In the genomic region with DNA sequence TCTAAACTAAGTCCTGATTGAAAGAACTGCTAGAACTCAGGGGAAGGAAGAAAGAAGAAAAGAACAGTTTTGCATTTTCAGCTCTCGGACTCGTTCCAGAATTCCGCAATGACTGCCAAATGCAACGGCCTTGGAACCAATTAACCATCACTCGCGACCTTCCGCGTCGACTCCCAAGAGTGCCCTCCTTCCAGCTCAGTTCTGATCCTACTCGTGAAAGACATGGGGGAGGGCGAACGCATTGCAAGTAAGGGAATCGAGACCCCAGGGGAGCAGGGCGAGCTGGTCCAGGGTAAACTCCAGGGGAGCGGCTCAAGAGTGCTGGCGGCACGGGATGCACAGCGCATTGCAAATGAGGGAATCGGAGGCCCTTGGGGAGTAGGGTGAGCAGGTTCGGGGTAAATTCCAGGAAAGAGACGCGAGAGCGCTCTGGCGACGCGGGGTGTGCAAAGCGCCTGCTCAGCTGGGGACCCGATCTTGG, we compare ENCODE assay signal across 8 mouse cellular contexts. TPM values are rescaled to one million over a fixed set of nuclear protein-coding genes. Genes with fewer than 3 reads are reported as not detected.
DNase-seq lines count a peak whose midpoint lies in the region; ATAC-seq and TF ChIP-seq lines count a peak whose summit lies in the region.

No protein-coding gene starts in this region.

- under 1% methylated on average over 28 of the region's 28 CpGs for WGBS in forebrain, embryonic 11.5 days
- under 1% methylated on average over 28 of the region's 28 CpGs for WGBS in heart, postnatal 0 days
- under 1% methylated on average over 28 of the region's 28 CpGs for WGBS in lung, embryonic 16.5 days

- no peak for DNase-seq in cerebellum, adult 11 months
- DNase-seq in adrenal gland, adult 8-10 months: peak; percentile 71
- no peak for DNase-seq in forebrain, embryonic 11.5 days (ENCODE audit: low spot score)
- peak; percentile 45 for DNase-seq in heart, postnatal 0 days (ENCODE audit: low spot score)
- peak in 1 of 2 experiments; percentile 40 for DNase-seq in layer of hippocampus, adult 2 months (ENCODE audit: low spot score in 2 of 2)
- DNase-seq in right cerebral cortex, postnatal 10 days (ENCODE audit: low spot score in 2 of 2): peak; percentile 77 to 83

- H3K36me3 ChIP-seq in forebrain, embryonic 11.5 days (ENCODE audit: control insufficient read depth, insufficient read depth, low read length): peaks cover 5% of the 10 kb centered on the region; the same call in 1 of the 2 replicates
- H3K36me3 ChIP-seq in heart, postnatal 0 days (replicated peaks; ENCODE audit: control insufficient read depth, insufficient read depth, low read length): peaks cover 21% of the 10 kb centered on the region
- H3K36me3 ChIP-seq in lung, embryonic 16.5 days (ENCODE audit: control insufficient read depth, insufficient read depth, low read length): peaks cover 16% of the 10 kb centered on the region

- peak overlapping the region; percentile 78 for H3K4me3 ChIP-seq in forebrain, embryonic 11.5 days (ENCODE audit: low read depth, low read length)
- peak overlapping the region; percentile 80 for H3K4me3 ChIP-seq in heart, postnatal 0 days (ENCODE audit: low read depth, low read length)
- peak overlapping the region; percentile 71 for H3K4me3 ChIP-seq in layer of hippocampus, adult 2 months
- H3K4me3 ChIP-seq in lung, embryonic 16.5 days (ENCODE audit: low read length): peak overlapping the region; percentile 67

- no peaks in the 10 kb centered on the region for H3K9me3 ChIP-seq in forebrain, embryonic 11.5 days (ENCODE audit: control insufficient read depth, low read length)
- H3K9me3 ChIP-seq in heart, postnatal 0 days (replicated peaks; ENCODE audit: control insufficient read depth, low read length): no peaks in the 10 kb centered on the region
- no peaks in the 10 kb centered on the region for H3K9me3 ChIP-seq in lung, embryonic 16.5 days (ENCODE audit: control insufficient read depth, low read length)

- TF ChIP-seq EP300 in heart, postnatal 0 days (IDR thresholded peaks at IDR 0.05; ENCODE audit: low read depth): no peak

- peak overlapping the region; percentile 77 for H3K4me2 ChIP-seq in forebrain, embryonic 11.5 days (ENCODE audit: low read depth, low read length, severe bottlenecking)
- peak overlapping the region; percentile 92 for H3K4me2 ChIP-seq in heart, postnatal 0 days (ENCODE audit: low read depth, low read length)
- H3K4me2 ChIP-seq in lung, embryonic 16.5 days (ENCODE audit: low read depth, low read length): peak overlapping the region; percentile 88

- no peak for TF ChIP-seq CTCF in heart, postnatal 0 days (IDR thresholded peaks at IDR 0.05; ENCODE audit: low read depth)
- no peak for TF ChIP-seq CTCF in layer of hippocampus, adult 2 months (conservative IDR thresholded peaks at IDR 0.05)

- peak overlapping the region; percentile 50; the same call in 1 of the 2 replicates for H3K27ac ChIP-seq in forebrain, embryonic 11.5 days (ENCODE audit: low read depth, low read length)
- H3K27ac ChIP-seq in heart, postnatal 0 days (ENCODE audit: low read depth): peak overlapping the region; percentile 63
- H3K27ac ChIP-seq in layer of hippocampus, adult 2 months: peak overlapping the region; percentile 93
- peak overlapping the region; percentile 72 for H3K27ac ChIP-seq in lung, embryonic 16.5 days (ENCODE audit: low read length)

- no peaks in the 10 kb centered on the region for H3K27me3 ChIP-seq in forebrain, embryonic 11.5 days (ENCODE audit: control insufficient read depth, insufficient read depth, low read length)
- no peaks in the 10 kb centered on the region for H3K27me3 ChIP-seq in heart, postnatal 0 days (ENCODE audit: control insufficient read depth, insufficient read depth, low read length)
- no peaks in the 10 kb centered on the region for H3K27me3 ChIP-seq in lung, embryonic 16.5 days (ENCODE audit: control insufficient read depth, insufficient read depth, low read depth, low read length)

- peak; percentile 15; the same call in 1 of the 2 replicates for ATAC-seq in cerebellum, adult (ENCODE audit: insufficient number of reproducible peaks, low FRiP score, low TSS enrichment)
- ATAC-seq in forebrain, embryonic 11.5 days (replicated peaks; ENCODE audit: low FRiP score): peak; percentile 70
- peak; percentile 53 for ATAC-seq in heart, postnatal 0 days (ENCODE audit: insufficient read depth, low read depth)
- peak; percentile 67 for ATAC-seq in lung, embryonic 16.5 days (ENCODE audit: low read depth)

- H3K9ac ChIP-seq in forebrain, embryonic 11.5 days (ENCODE audit: low read length): peak overlapping the region; percentile 82
- peak overlapping the region; percentile 58 for H3K9ac ChIP-seq in heart, postnatal 0 days (replicated peaks; ENCODE audit: low read depth, low read length)
- peak overlapping the region; percentile 86 for H3K9ac ChIP-seq in lung, embryonic 16.5 days (ENCODE audit: low read length)

- H3K4me1 ChIP-seq in forebrain, embryonic 11.5 days (replicated peaks; ENCODE audit: control insufficient read depth, insufficient read depth, low read length): peaks cover 2% of the 10 kb centered on the region; the same call in 1 of the 2 replicates
- H3K4me1 ChIP-seq in heart, postnatal 0 days (ENCODE audit: control insufficient read depth, insufficient read depth): peaks cover 9% of the 10 kb centered on the region
- H3K4me1 ChIP-seq in lung, embryonic 16.5 days (replicated peaks; ENCODE audit: control insufficient read depth, insufficient read depth, low read length): peaks cover 7% of the 10 kb centered on the region

RNA-seq across cellular contexts. Expression of a gene that starts 0.4 kb away (rescaled TPM):
- 10 to 100 TPM; 36.4 to 54.3 (median 42.7) TPM for total RNA-seq in adrenal gland, adult 8-10 months (2022)
- 17.7 and 23.7 TPM in 2 replicates for polyA plus RNA-seq in forebrain, embryonic 11.5 days (2014; fragmentation: Nextera tagmentation; extraction: Ambion mirVana)
- 3.2 and 5.1 TPM in 2 replicates for total RNA-seq in heart, postnatal 0 days (2014; rRNA removed; ENCODE audit: low replicate concordance)
- polyA plus RNA-seq in heart, postnatal 0 days (2015; fragmentation: Nextera tagmentation; extraction: Ambion mirVana): 3.7 and 5.1 TPM in 2 replicates
- 10 to 100 TPM; 23.1 to 24.8 TPM for total RNA-seq in layer of hippocampus, adult 2 months (2021)
- 19.3 and 21.6 TPM in 2 replicates for polyA plus RNA-seq in lung, embryonic 16.5 days (2015; fragmentation: Nextera tagmentation; extraction: Ambion mirVana)

RNA-seq across cellular contexts. Expression of a gene that starts 7.5 kb away (rescaled TPM):
- 10 to 100 TPM; 16.5 to 21.4 (median 16.9) TPM for total RNA-seq in adrenal gland, adult 8-10 months (2022)
- 197 and 205 TPM in 2 replicates for polyA plus RNA-seq in forebrain, embryonic 11.5 days (2014; fragmentation: Nextera tagmentation; extraction: Ambion mirVana)
- 10.9 and 22.6 TPM in 2 replicates for total RNA-seq in heart, postnatal 0 days (2014; rRNA removed; ENCODE audit: low replicate concordance)
- 34.7 and 39.3 TPM in 2 replicates for polyA plus RNA-seq in heart, postnatal 0 days (2015; fragmentation: Nextera tagmentation; extraction: Ambion mirVana)
- total RNA-seq in layer of hippocampus, adult 2 months (2021): 10 to 100 TPM; 18.2 to 18.3 TPM
- polyA plus RNA-seq in lung, embryonic 16.5 days (2015; fragmentation: Nextera tagmentation; extraction: Ambion mirVana): 113 and 117 TPM in 2 replicates

RNA-seq across cellular contexts. Expression of a gene that starts 7.5 kb away (rescaled TPM):
- total RNA-seq in adrenal gland, adult 8-10 months (2022): 1 to 10 TPM; 1.7 to 4.1 (median 3.3) TPM
- 89.6 and 91.9 TPM in 2 replicates for polyA plus RNA-seq in forebrain, embryonic 11.5 days (2014; fragmentation: Nextera tagmentation; extraction: Ambion mirVana)
- total RNA-seq in heart, postnatal 0 days (2014; rRNA removed; ENCODE audit: low replicate concordance): 19.0 and 23.8 TPM in 2 replicates
- 4.8 and 5.4 TPM in 2 replicates for polyA plus RNA-seq in heart, postnatal 0 days (2015; fragmentation: Nextera tagmentation; extraction: Ambion mirVana)
- 1 to 10 TPM; 1.8 to 3.5 TPM for total RNA-seq in layer of hippocampus, adult 2 months (2021)
- polyA plus RNA-seq in lung, embryonic 16.5 days (2015; fragmentation: Nextera tagmentation; extraction: Ambion mirVana): 39.6 and 43.2 TPM in 2 replicates

RNA-seq across cellular contexts. Expression of a gene that starts 20.0 kb away (rescaled TPM):
- total RNA-seq in adrenal gland, adult 8-10 months (2022): not detected
- polyA plus RNA-seq in forebrain, embryonic 11.5 days (2014; fragmentation: Nextera tagmentation; extraction: Ambion mirVana): 0.51 and 0.84 TPM in 2 replicates
- total RNA-seq in heart, postnatal 0 days (2014; rRNA removed; ENCODE audit: low replicate concordance): not detected in 2 replicates
- not detected in 2 replicates for polyA plus RNA-seq in heart, postnatal 0 days (2015; fragmentation: Nextera tagmentation; extraction: Ambion mirVana)
- 1 to 10 TPM; 1.3 to 1.5 TPM for total RNA-seq in layer of hippocampus, adult 2 months (2021)
- polyA plus RNA-seq in lung, embryonic 16.5 days (2015; fragmentation: Nextera tagmentation; extraction: Ambion mirVana): 0.31 and 0.65 TPM in 2 replicates

RNA-seq across cellular contexts. Expression of a gene that starts 20.1 kb away (rescaled TPM):
- total RNA-seq in adrenal gland, adult 8-10 months (2022): not detected
- not detected in 2 replicates for polyA plus RNA-seq in forebrain, embryonic 11.5 days (2014; fragmentation: Nextera tagmentation; extraction: Ambion mirVana)
- not detected in 2 replicates for total RNA-seq in heart, postnatal 0 days (2014; rRNA removed; ENCODE audit: low replicate concordance)
- not detected in 2 replicates for polyA plus RNA-seq in heart, postnatal 0 days (2015; fragmentation: Nextera tagmentation; extraction: Ambion mirVana)
- not detected for total RNA-seq in layer of hippocampus, adult 2 months (2021)
- not detected in 2 replicates for polyA plus RNA-seq in lung, embryonic 16.5 days (2015; fragmentation: Nextera tagmentation; extraction: Ambion mirVana)

Comparison
In these comparisons a context has a peak if more than half of its experiments do, and no peak if none do; other contexts are left out.
1. ATAC-seq: peak in every context shown above with its lines; median percentile 70 in forebrain, embryonic 11.5 days; 67 in lung, embryonic 16.5 days; 53 in heart, postnatal 0 days; 15 in cerebellum, adult.
2. DNase-seq: peak in adrenal gland, adult 8-10 months (single experiment), heart, postnatal 0 days (single experiment) and right cerebral cortex, postnatal 10 days (2 of 2); none in cerebellum, adult 11 months (single experiment) and forebrain, embryonic 11.5 days (single experiment).
3. Peak in every context shown above with its lines, with median percentiles within 50 percentile points of each other: H3K27ac ChIP-seq, H3K4me2 ChIP-seq, H3K4me3 ChIP-seq and H3K9ac ChIP-seq.